Mouse (Mus musculus): Measurements from ENCODE around the gene Hist1h4c. TPM values are rescaled to one million over a fixed set of nuclear protein-coding genes. Genes with fewer than 3 reads are reported as not detected.
"Not testable (repeated sequence)": the region's sequence is repeated elsewhere in the genome, so short reads cannot be mapped to it uniquely, and the experiment has no call there.

Hist1h4c gene
- polyA plus RNA-seq, 1 experiment from 2014 or later = 3.2 TPM

DNA sequence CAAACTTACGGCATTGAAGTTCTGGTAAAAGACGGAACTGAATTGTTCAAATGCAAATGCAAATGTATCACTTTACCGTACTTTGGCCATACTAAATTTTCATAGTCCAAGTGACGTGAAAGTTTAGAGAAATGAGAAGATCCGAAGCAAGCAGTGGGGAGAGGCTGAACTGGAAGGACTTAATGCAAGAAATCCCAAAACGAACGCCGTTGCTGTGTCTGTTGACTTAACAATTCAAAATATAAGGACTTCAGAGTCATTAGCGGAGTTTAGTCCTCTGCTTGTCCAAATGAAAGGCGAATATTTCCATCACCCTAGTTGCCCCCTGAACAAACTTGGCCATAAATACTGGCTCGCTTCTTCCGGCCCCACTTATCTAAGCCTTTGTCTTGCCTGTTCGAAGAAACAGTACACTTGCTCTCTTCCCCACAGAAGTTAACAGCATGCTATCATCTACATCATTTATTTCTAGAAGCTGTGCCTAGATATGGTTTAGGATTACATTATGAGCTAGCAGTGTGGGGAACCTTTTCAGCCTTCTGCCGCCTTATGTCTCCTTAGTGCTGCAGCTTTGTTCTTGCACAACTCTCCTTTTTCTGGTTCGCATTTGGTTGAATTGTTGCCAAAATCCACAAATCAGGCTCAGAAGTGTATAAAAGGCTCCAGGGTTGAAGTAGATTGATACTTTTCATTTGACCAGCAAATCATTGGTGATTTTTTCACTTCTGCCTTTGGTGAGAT lies 13.0 kb downstream of the Hist1h4c start:
- ATAC-seq (ENCODE audit: low FRiP score, low TSS enrichment) (no peak), DNase-seq (ENCODE audit: low spot score) (peak; percentile 30)
- H3K27ac ChIP-seq (replicated peaks) = peak overlapping the region; percentile 96
- H3K9ac ChIP-seq (ENCODE audit: low read length) = peak overlapping the region; percentile 73
- peak overlapping the region; percentile 30 for H3K4me3 ChIP-seq (ENCODE audit: low read depth, low read length)
- H3K9me3 ChIP-seq (ENCODE audit: control insufficient read depth, low read length) = no peaks in the 10 kb centered on the region
- H3K36me3 ChIP-seq (ENCODE audit: control insufficient read depth, insufficient read depth, low read length) = no peaks in the 10 kb centered on the region
- peak overlapping the region; percentile 58 for H3K4me2 ChIP-seq (replicated peaks; ENCODE audit: low read depth)
- WGBS = 0% methylated on average over 15 of the region's 15 CpGs
- no peaks in the 10 kb centered on the region for H3K27me3 ChIP-seq (ENCODE audit: control insufficient read depth, insufficient read depth, low read length)
- TF ChIP-seq EP300 (optimal IDR thresholded peaks at IDR 0.05) (no peak), CTCF (IDR thresholded peaks at IDR 0.05; ENCODE audit: low read depth) (no peak)
- H3K4me1 ChIP-seq (replicated peaks; ENCODE audit: control insufficient read depth, insufficient read depth) = peaks cover 3% of the 10 kb centered on the region; the same call in 1 of the 2 replicates

DNA sequence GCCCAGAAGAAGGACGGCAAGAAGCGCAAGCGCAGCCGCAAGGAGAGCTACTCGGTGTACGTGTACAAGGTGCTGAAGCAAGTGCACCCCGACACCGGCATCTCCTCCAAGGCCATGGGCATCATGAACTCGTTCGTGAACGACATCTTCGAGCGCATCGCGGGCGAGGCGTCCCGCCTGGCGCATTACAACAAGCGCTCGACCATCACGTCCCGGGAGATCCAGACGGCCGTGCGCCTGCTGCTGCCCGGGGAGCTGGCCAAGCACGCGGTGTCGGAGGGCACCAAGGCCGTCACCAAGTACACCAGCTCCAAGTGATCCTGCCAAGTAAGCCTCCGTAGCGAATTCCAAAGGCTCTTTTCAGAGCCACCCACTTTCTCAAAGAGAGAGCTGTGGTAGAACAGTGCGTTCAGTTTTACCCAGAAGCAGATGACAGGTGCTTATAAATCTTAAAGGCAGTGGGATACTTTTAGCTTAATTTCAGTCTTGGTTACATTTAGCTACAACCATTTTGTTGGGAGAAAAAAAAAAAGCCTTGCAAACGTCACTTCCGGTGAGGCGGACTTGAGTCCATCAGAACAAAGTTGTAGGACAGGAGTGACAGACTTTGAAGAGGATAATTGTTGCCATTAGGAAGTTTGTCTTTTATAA lies 13.8 kb downstream of the Hist1h4c start:
- Histone ChIP-seq H3K27ac (replicated peaks) (peak overlapping the region; percentile 96), H3K4me3 (ENCODE audit: low read depth, low read length) (peak overlapping the region; percentile 30), H3K9ac (ENCODE audit: low read length) (peak overlapping the region; percentile 73), H3K4me2 (replicated peaks; ENCODE audit: low read depth) (peak overlapping the region; percentile 58)
- H3K9me3 ChIP-seq (ENCODE audit: control insufficient read depth, low read length); H3K27me3 ChIP-seq (ENCODE audit: control insufficient read depth, insufficient read depth, low read length); H3K36me3 ChIP-seq (ENCODE audit: control insufficient read depth, insufficient read depth, low read length); H3K4me1 ChIP-seq (replicated peaks; ENCODE audit: control insufficient read depth, insufficient read depth): not testable (repeated sequence)
- WGBS = 2% methylated on average over 13 of the region's 37 CpGs
- ATAC-seq (ENCODE audit: low FRiP score, low TSS enrichment) = 0 out of 2 replicates have a peak, but pooled peaks have one; percentile 4
- DNase-seq (ENCODE audit: low spot score) = peak; percentile 51
- peak; percentile 21 for TF ChIP-seq EP300 (optimal IDR thresholded peaks at IDR 0.05)

DNA sequence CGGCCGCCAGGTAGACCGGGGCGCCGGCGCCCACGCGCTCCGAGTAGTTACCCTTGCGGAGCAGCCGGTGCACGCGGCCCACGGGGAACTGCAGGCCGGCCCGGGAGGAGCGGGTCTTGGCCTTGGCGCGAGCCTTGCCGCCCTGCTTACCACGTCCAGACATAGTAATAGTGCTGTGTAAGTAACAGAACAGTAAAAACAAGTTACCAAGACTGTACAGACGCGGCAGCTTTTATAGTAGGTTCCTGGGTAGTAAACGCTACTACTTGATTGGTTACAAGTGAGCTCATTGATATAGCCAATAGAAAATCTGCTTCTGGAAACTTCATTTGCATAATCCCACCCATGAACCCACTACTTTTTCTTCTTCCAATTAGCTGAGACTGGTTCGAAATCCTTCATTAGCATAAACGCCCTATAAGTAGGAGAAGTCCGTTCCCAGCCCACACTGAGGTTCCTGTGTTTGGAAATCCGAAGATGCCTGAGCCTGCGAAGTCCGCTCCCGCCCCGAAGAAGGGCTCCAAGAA lies 14.4 kb downstream of the Hist1h4c start, which contains the start of the genes Hist1h2ac and Hist1h2bc:
Hist1h2ac (minus strand) TSS at position 194 of the 527 bp plus-strand sequence.
Hist1h2bc (plus strand) TSS at position 445 of the 527 bp plus-strand sequence.
- WGBS = under 1% methylated on average over 32 of the region's 32 CpGs

DNA sequence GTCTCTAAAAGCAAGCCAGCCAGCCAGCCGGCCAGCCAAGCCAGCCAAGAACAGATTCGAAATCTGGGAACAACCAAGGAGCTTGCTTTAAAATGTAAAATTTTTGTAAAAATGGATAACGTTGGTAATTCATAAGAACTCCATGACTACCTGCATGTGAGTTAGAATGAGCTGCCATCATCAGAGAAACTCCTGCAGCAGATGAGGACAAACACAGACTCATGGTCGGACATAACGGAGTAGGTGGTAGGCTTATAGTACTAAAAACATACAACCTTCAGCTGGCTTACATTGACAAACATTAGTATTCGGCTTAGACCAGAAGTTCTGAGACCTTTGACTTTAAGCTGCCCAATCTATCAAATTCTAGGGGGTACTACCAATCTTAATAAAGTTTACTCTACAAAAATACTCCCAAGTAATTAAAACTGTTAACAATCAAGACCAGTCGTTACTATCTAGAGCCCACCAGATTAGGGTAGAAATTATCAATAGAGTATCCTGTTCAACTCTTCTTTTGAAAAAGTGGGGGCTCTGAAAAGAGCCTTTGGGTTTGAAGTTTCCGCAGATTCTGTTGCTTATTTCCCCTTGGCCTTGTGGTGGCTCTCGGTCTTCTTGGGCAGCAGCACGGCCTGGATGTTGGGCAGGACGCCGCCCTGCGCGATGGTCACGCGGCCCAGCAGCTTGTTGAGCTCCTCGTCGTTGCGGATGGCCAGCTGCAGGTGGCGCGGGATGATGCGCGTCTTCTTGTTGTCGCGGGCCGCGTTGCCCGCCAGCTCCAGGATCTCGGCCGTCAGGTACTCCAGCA lies 15.1 kb downstream of the Hist1h4c start:
- DNase-seq (ENCODE audit: low spot score); H3K36me3 ChIP-seq (ENCODE audit: control insufficient read depth, insufficient read depth, low read length); H3K27me3 ChIP-seq (ENCODE audit: control insufficient read depth, insufficient read depth, low read length); H3K4me1 ChIP-seq (replicated peaks; ENCODE audit: control insufficient read depth, insufficient read depth); H3K9me3 ChIP-seq (ENCODE audit: control insufficient read depth, low read length): not testable (repeated sequence)
- Histone ChIP-seq H3K27ac (replicated peaks) (peak overlapping the region; percentile 93), H3K4me3 (ENCODE audit: low read depth, low read length) (peak overlapping the region; percentile 30), H3K4me2 (replicated peaks; ENCODE audit: low read depth) (peak overlapping the region; percentile 52), H3K9ac (ENCODE audit: low read length) (peak overlapping the region; percentile 68)
- TF ChIP-seq CTCF (IDR thresholded peaks at IDR 0.05; ENCODE audit: low read depth) = peak; percentile 22; the same call in 1 of the 2 replicates
- ATAC-seq (ENCODE audit: low FRiP score, low TSS enrichment) = peak; percentile 41
- WGBS = 12% methylated on average over 11 of the region's 30 CpGs

More for the DNA sequence above, 14.4 kb downstream of the Hist1h4c start, which contains the start of the genes Hist1h2ac and Hist1h2bc:
- ATAC-seq (ENCODE audit: low FRiP score, low TSS enrichment) = peak; percentile 96
- Histone ChIP-seq H3K9me3 (ENCODE audit: control insufficient read depth, low read length) (no peaks in the 10 kb centered on the region), H3K27me3 (ENCODE audit: control insufficient read depth, insufficient read depth, low read length) (no peaks in the 10 kb centered on the region), H3K4me3 (ENCODE audit: low read depth, low read length) (peak within 1 kb of the TSS; percentile 30), H3K27ac (replicated peaks) (peak within 1 kb of the TSS; percentile 96), H3K4me2 (replicated peaks; ENCODE audit: low read depth) (peak within 1 kb of the TSS; percentile 58), H3K36me3 (ENCODE audit: control insufficient read depth, insufficient read depth, low read length) (no peaks in the 10 kb centered on the region), H3K9ac (ENCODE audit: low read length) (peak within 1 kb of the TSS; percentile 73), H3K4me1 (replicated peaks; ENCODE audit: control insufficient read depth, insufficient read depth) (peaks cover 3% of the 10 kb centered on the region; the same call in 1 of the 2 replicates)
- peak; percentile 83 for DNase-seq (ENCODE audit: low spot score)
- TF ChIP-seq CTCF (IDR thresholded peaks at IDR 0.05; ENCODE audit: low read depth) (no peak), EP300 (optimal IDR thresholded peaks at IDR 0.05) (peak; percentile 17)

DNA sequence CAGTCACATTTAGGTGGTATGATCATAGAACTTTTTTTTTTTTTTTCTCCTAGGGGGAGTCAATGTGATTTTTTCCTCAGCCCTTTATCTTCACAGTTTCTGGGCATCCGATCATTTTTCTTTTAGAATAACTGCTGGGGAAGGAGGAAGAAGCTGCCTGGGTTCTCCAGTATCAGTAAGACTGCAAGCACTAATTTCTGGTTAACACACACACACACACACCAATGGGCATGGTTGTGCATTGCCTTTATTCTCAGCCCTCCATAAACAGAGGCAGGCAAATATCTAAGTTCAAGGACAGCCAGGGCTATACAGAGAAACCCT lies 15.7 kb downstream of the Hist1h4c start:
- peaks cover 3% of the 10 kb centered on the region; the same call in 1 of the 2 replicates for H3K4me1 ChIP-seq (replicated peaks; ENCODE audit: control insufficient read depth, insufficient read depth)
- peak overlapping the region; percentile 30 for H3K4me3 ChIP-seq (ENCODE audit: low read depth, low read length)
- DNase-seq (ENCODE audit: low spot score) = no peak
- H3K9ac ChIP-seq (ENCODE audit: low read length) = peak overlapping the region; percentile 51; the same call in 1 of the 2 replicates
- peak overlapping the region; percentile 52 for H3K4me2 ChIP-seq (replicated peaks; ENCODE audit: low read depth)
- H3K9me3 ChIP-seq (ENCODE audit: control insufficient read depth, low read length) = no peaks in the 10 kb centered on the region
- H3K27ac ChIP-seq (replicated peaks) = peak overlapping the region; percentile 93; the same call in 1 of the 2 replicates
- ATAC-seq (ENCODE audit: low FRiP score, low TSS enrichment) = no peak
- H3K36me3 ChIP-seq (ENCODE audit: control insufficient read depth, insufficient read depth, low read length) = no peaks in the 10 kb centered on the region
- H3K27me3 ChIP-seq (ENCODE audit: control insufficient read depth, insufficient read depth, low read length) = no peaks in the 10 kb centered on the region
- 27% methylated on average over 1 of the region's 1 CpGs for WGBS
- no peak for TF ChIP-seq EP300 (optimal IDR thresholded peaks at IDR 0.05)
- TF ChIP-seq CTCF (IDR thresholded peaks at IDR 0.05; ENCODE audit: low read depth) = no peak
